Mouse (Mus musculus): ENCODE results near the gene Man1b1.

- TF ChIP-seq CTCF (IDR thresholded peaks at IDR 0.05; ENCODE audit: low read depth, low read length) (no peak), POLR2A (IDR thresholded peaks at IDR 0.05; ENCODE audit: borderline replicate concordance, low read depth, low read length) (no peak)
Measured at GRCm38 (mm10) chr2:25354211-25354610, 22.1 kb downstream of the Man1b1 start.
